Mouse (Mus musculus) left cerebral cortex, adult 9 months (tissue): Measurements from ENCODE around the gene Tmem11.

Experiments
- DNase-seq, 2 experiments: peaks; one replicate each; pipeline ENCODE4 v3.0.0; 2022; ENCODE audit warnings: low spot score in 2 of 2

Tmem11 gene

DNA sequence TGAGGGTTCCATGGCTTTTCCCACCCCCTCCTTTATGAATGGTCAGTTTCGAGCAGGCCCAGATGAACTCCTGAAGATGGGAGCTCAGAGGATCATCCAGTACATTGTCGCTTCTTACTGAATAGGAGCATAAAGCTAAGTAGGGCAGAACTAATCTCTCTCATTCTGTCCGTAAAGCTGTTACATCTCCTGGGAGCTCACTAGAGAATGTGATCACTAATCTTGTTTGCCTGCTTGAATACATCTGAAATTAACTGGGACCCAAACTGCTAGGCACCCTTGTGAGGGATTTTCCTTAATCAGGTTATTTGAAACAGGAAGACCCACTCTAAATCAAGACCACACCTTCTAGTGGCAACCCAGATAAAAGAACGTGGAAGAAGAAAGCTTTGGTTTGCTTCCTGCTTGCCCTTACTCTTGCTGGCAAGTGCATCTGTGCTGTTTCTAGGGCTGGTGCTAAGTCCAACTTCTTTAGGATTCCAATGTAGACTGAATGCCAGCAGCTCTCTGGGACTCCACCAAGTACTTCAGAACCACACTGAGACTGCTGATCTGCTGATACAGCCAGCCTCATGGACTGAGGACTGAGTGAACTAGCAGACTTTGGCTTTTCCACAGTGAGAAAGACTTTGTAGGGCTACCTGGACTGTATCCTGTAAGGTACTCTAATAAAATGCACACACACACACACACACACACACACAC, 51.7 kb downstream of the Tmem11 start:
- no peak for DNase-seq

- DNase-seq = no peak
These were observed 52.4 kb downstream of the Tmem11 start for GRCm38 (mm10) chr11:60826700-60827099.

DNA sequence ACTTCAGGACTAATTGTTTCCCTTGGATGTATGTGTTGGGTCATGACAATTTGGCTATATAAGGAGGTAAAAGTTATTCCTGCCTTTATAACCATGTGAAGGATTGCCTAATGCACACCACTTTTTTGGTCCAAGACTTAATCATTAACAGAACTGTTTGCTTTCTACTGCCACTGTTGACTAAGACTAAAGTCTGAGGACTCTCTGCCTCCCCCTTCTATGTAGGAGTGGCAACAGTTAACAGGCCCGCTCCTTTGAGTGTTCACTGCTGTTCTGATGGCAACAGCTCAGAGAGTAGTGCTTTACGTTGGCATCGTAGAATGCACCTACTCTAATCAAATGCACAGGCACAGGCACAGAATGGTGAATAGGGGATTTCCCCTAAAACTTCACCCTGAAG, 53.9 kb downstream of the Tmem11 start:
- DNase-seq = no peak

DNA sequence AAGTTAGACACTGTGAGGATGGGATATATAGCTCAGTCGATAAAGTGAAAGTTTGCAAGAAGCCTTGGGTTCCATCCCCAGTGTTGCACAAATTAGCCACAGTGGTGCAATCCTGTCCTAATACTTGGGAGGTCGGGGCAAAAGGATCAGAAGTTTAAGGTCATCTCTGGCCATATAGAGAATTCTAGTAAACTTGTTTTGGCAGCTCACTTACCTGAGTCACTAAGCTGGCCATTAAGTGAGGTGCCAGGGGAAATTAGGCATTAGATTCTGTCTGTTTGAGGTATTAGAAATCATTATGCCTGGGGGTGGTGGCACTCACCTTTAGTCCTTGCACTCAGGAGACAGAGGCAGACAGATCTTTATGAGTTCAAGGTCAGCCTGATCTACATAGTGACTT, 55.3 kb downstream of the Tmem11 start:
- DNase-seq = no peak

- DNase-seq = no peak
These were observed 62.7 kb downstream of the Tmem11 start for GRCm38 (mm10) chr11:60816398-60816797.
